Mouse (Mus musculus): ENCODE results near the gene Ppm1d.

GRCm38 (mm10) chr11:85301836-85302235 is 9.2 kb upstream of the Ppm1d start:
- no peak for TF ChIP-seq CTCF (IDR thresholded peaks at IDR 0.05; ENCODE audit: low read depth, low read length)
- TF ChIP-seq POLR2A (IDR thresholded peaks at IDR 0.05; ENCODE audit: borderline replicate concordance, low read depth, low read length), result no peak
